Mouse (Mus musculus): ENCODE measurements around the gene Hrh3. TPM values are rescaled to one million over a fixed set of nuclear protein-coding genes. Genes with fewer than 3 reads are reported as not detected.

Gene Hrh3
- polyA plus RNA-seq (2015; fragmentation: Nextera tagmentation; extraction: Ambion mirVana): not detected in 2 replicates

DNA sequence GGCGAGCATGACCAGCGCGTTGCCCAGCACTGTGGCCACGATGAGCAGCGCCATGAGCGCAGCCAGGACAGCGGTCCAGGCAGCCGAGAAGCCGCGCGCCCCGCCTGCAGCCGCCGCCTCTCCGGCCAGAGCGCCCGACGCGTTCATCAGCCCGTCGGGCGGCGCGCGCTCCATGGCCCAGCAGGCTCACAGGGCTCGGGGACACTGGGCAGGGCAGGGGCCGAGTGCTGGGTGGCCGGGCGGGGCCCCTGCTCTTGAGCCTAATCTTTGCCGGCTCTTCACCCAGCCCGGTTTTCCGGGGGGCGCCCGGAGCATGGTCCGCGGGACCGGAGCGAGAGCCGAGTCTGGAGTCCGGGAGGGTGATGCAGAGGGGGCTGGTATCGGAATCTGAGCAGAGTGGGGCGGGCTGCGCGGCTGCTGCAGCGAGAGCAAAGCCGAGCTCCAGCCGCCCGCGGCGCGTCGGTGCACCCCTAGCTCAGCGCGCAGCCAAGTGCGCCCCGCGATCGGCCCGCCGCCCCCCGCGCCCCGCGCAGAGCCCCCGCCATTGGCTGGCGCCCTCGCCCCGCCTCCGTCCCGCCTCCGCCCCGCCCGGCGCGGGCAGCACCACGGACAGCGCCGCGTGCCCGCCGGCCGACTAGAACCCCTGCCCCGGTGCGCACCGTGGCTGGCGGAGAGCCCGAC, at the start of gene Hrh3:
Gene Hrh3, minus strand, starts transcription at position 511 of the 681 bp plus-strand sequence.
- ATAC-seq: peak; percentile 68
- no peak within 1 kb of the TSS for H3K27ac ChIP-seq (ENCODE audit: low read depth, low read length)
- H3K4me1 ChIP-seq (replicated peaks; ENCODE audit: control insufficient read depth, insufficient read depth, low read length): no peaks in the 10 kb centered on the region
- WGBS: 1% methylated on average over 74 of the region's 87 CpGs
- no peaks in the 10 kb centered on the region for H3K36me3 ChIP-seq (ENCODE audit: control insufficient read depth, insufficient read depth)
- peak within 1 kb of the TSS; percentile 50 for H3K4me3 ChIP-seq (ENCODE audit: low read depth, low read length)
- H3K4me2 ChIP-seq (replicated peaks; ENCODE audit: low read depth): peak within 1 kb of the TSS; percentile 96
- H3K9ac ChIP-seq (ENCODE audit: low read depth, low read length): no peak within 1 kb of the TSS
- H3K27me3 ChIP-seq (replicated peaks; ENCODE audit: control insufficient read depth, insufficient read depth, low read length): peaks cover 60% of the 10 kb centered on the region
- no peaks in the 10 kb centered on the region for H3K9me3 ChIP-seq (ENCODE audit: control insufficient read depth)
- TF ChIP-seq CTCF (IDR thresholded peaks at IDR 0.05; ENCODE audit: low read depth): no peak

DNA sequence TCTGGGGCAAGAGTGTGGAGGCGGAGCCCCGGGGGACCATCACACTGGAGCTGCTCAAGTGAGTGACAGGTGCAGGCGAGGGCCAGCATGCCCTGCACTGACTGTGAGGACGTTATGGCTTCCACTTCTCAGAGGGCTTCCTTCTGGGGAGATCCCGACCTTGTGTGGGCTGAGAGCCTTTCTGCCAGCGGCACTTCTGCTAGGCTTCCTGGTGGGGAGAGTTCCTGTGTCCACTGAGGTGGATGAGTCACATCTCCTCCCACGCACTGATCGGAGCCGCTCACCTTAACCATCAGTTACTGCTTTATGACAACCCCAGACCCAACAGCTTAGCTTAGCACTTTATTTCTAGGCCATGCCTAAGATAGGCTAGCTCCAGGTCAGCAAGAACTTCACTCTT, 44.3 kb upstream of the Hrh3 start:
- Histone ChIP-seq H3K27ac (ENCODE audit: low read depth, low read length) (no peak overlapping the region), H3K9me3 (ENCODE audit: control insufficient read depth) (no peaks in the 10 kb centered on the region), H3K36me3 (ENCODE audit: control insufficient read depth, insufficient read depth) (peaks cover 87% of the 10 kb centered on the region), H3K27me3 (replicated peaks; ENCODE audit: control insufficient read depth, insufficient read depth, low read length) (no peaks in the 10 kb centered on the region), H3K4me2 (replicated peaks; ENCODE audit: low read depth) (no peak overlapping the region), H3K4me3 (ENCODE audit: low read depth, low read length) (no peak overlapping the region), H3K4me1 (replicated peaks; ENCODE audit: control insufficient read depth, insufficient read depth, low read length) (no peaks in the 10 kb centered on the region), H3K9ac (ENCODE audit: low read depth, low read length) (no peak overlapping the region)
- ATAC-seq: no peak
- TF ChIP-seq CTCF (IDR thresholded peaks at IDR 0.05; ENCODE audit: low read depth): no peak
- WGBS: 84% methylated on average over 9 of the region's 9 CpGs

DNA sequence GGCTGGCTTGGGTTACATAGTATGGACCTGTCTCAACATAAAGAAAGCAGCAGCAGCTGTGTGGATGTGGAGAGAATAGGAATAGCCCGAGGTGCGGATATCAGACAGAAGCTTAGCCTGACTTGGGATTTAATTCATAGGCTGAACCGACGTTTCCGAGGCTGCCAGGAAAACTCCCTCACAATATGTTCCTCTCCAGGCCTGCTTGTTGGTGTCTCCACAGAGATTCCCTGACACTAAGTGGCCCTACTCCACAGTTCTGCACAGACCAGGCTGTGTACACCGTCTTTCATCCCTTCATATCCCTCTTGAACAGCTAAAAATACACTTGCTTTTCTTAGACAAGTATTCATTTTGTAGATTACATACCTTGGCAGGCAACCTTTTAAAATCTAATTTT, 43.1 kb upstream of the Hrh3 start:
- WGBS: 91% methylated on average over 6 of the region's 6 CpGs
- Histone ChIP-seq H3K9ac (ENCODE audit: low read depth, low read length) (no peak overlapping the region), H3K9me3 (ENCODE audit: control insufficient read depth) (no peaks in the 10 kb centered on the region), H3K4me1 (replicated peaks; ENCODE audit: control insufficient read depth, insufficient read depth, low read length) (no peaks in the 10 kb centered on the region), H3K4me3 (ENCODE audit: low read depth, low read length) (no peak overlapping the region), H3K27ac (ENCODE audit: low read depth, low read length) (no peak overlapping the region), H3K36me3 (ENCODE audit: control insufficient read depth, insufficient read depth) (peaks cover 78% of the 10 kb centered on the region), H3K4me2 (replicated peaks; ENCODE audit: low read depth) (no peak overlapping the region), H3K27me3 (replicated peaks; ENCODE audit: control insufficient read depth, insufficient read depth, low read length) (no peaks in the 10 kb centered on the region)
- TF ChIP-seq CTCF (IDR thresholded peaks at IDR 0.05; ENCODE audit: low read depth): no peak
- no peak for ATAC-seq

DNA sequence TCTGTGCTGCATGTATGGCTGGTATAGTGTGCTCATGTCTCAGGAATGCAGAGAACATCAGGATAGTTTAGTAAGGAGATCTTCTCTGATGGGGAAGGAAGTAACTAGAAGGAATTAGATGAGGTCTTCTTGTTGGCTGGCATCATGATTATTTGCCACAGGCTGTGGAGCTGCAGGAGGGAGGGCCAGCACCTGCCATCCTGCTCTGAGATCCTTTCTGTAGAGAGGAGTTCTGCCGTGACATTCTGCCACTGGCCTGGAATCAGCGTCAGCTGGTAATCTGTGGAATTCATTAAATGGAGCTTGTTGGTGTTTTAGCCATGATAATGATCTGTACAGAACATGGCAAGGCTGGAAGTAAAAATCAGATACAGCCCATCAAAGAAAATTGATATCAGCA, 41.8 kb upstream of the Hrh3 start:
- no peak overlapping the region for H3K9ac ChIP-seq (ENCODE audit: low read depth, low read length)
- no peak for TF ChIP-seq CTCF (IDR thresholded peaks at IDR 0.05; ENCODE audit: low read depth)
- H3K4me3 ChIP-seq (ENCODE audit: low read depth, low read length): no peak overlapping the region
- no peaks in the 10 kb centered on the region for H3K4me1 ChIP-seq (replicated peaks; ENCODE audit: control insufficient read depth, insufficient read depth, low read length)
- no peaks in the 10 kb centered on the region for H3K27me3 ChIP-seq (replicated peaks; ENCODE audit: control insufficient read depth, insufficient read depth, low read length)
- H3K36me3 ChIP-seq (ENCODE audit: control insufficient read depth, insufficient read depth): peaks cover 75% of the 10 kb centered on the region
- ATAC-seq: no peak
- no peak overlapping the region for H3K27ac ChIP-seq (ENCODE audit: low read depth, low read length)
- H3K4me2 ChIP-seq (replicated peaks; ENCODE audit: low read depth): no peak overlapping the region
- no peaks in the 10 kb centered on the region for H3K9me3 ChIP-seq (ENCODE audit: control insufficient read depth)
- WGBS: 94% methylated on average over 2 of the region's 2 CpGs

DNA sequence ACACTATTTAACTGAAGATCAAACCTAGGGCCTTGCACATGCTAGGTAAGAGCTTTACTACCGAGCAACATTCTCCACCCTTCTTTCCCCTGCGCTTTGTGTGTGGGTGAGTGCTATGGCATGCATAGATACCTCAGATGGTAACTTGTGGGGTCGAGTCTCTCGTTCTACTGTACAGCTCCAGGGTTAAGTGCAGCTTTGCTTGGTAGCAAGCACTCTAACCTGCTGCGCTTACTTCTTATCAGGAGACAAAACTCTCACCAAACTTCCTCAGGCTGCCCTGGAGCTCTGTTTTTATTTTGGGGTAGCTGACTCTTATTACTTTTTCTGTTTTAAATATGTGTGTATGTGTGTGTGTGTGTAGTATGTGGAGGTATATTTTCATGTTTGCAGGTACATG, 31.1 kb upstream of the Hrh3 start:
- Histone ChIP-seq H3K9ac (ENCODE audit: low read depth, low read length) (no peak overlapping the region), H3K27me3 (replicated peaks; ENCODE audit: control insufficient read depth, insufficient read depth, low read length) (no peaks in the 10 kb centered on the region), H3K4me2 (replicated peaks; ENCODE audit: low read depth) (no peak overlapping the region), H3K27ac (ENCODE audit: low read depth, low read length) (no peak overlapping the region), H3K36me3 (ENCODE audit: control insufficient read depth, insufficient read depth) (peaks cover 22% of the 10 kb centered on the region), H3K4me1 (replicated peaks; ENCODE audit: control insufficient read depth, insufficient read depth, low read length) (no peaks in the 10 kb centered on the region), H3K4me3 (ENCODE audit: low read depth, low read length) (no peak overlapping the region), H3K9me3 (ENCODE audit: control insufficient read depth) (no peaks in the 10 kb centered on the region)
- no peak for ATAC-seq
- 84% methylated on average over 5 of the region's 5 CpGs for WGBS
- TF ChIP-seq CTCF (IDR thresholded peaks at IDR 0.05; ENCODE audit: low read depth): no peak

DNA sequence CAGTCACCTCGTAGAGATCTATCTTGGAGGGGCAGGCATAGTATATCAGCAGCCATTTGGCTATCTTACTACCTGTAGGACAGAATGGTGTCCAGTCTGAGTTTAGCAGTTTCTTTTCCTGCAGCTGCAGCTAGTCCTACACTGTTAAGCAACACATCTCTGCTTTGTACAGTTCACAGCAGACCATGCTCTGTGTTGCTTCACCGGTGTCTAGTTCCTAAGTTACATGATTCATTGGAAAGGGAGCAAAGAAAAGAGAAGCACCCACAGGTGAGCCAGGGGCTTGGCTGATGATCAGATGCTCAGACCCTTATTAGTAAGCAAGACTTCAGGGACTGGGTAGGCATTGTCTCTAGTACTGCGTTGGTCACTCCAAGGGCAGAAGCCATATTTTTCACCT, 29.6 kb upstream of the Hrh3 start:
- no peak overlapping the region for H3K4me2 ChIP-seq (replicated peaks; ENCODE audit: low read depth)
- H3K36me3 ChIP-seq (ENCODE audit: control insufficient read depth, insufficient read depth): peaks cover 13% of the 10 kb centered on the region
- no peaks in the 10 kb centered on the region for H3K9me3 ChIP-seq (ENCODE audit: control insufficient read depth)
- H3K27me3 ChIP-seq (replicated peaks; ENCODE audit: control insufficient read depth, insufficient read depth, low read length): no peaks in the 10 kb centered on the region
- no peak for ATAC-seq
- H3K4me3 ChIP-seq (ENCODE audit: low read depth, low read length): no peak overlapping the region
- no peak overlapping the region for H3K9ac ChIP-seq (ENCODE audit: low read depth, low read length)
- no peak for TF ChIP-seq CTCF (IDR thresholded peaks at IDR 0.05; ENCODE audit: low read depth)
- no peaks in the 10 kb centered on the region for H3K4me1 ChIP-seq (replicated peaks; ENCODE audit: control insufficient read depth, insufficient read depth, low read length)
- 82% methylated on average over 3 of the region's 3 CpGs for WGBS
- no peak overlapping the region for H3K27ac ChIP-seq (ENCODE audit: low read depth, low read length)
